Mouse (Mus musculus) left cerebral cortex, postnatal 4 days (tissue): ENCODE results near the gene Dnajc17. TPM values are rescaled to one million over a fixed set of nuclear protein-coding genes. Genes with fewer than 3 reads are reported as not detected.
A peak's percentile ranks its signal among the peaks of the same experiment; 100 is the strongest.

Experiments used
- DNase-seq: peaks from one replicate; pipeline ENCODE4 v3.0.0-alpha.2; 2022
- intact Hi-C: fragments of 180-260 bp; cut with DNase I; formaldehyde crosslinking; loops from one replicate; pipeline ENCODE4 v1.15.1; 2025
- total RNA-seq, 2 experiments: library from RNA; stranded (reverse); gene quantifications; 2 replicates each; pipeline ENCODE4 v1.2.3; 2021

The Dnajc17 gene
- total RNA-seq, result 10 to 100 TPM; 25.0 to 25.1 TPM

- intact Hi-C loops, result no loop called here
- DNase-seq, result peak; percentile 96
Observed at GRCm38 (mm10) chr2:119208344-119209175, at the start of gene Dnajc17, which contains the start of gene Zfyve19. Gene Dnajc17, minus strand, starts transcription at chr2:119208795. Gene Zfyve19, plus strand, starts transcription at chr2:119208617.

GRCm38 (mm10) chr2:119254976-119255375 is 46.4 kb upstream of the Dnajc17 start:
- intact Hi-C loops, result loop anchor here (5.0 kb wide), 1 partner anchor 182 kb away; no protein-coding TSS in a partner anchor
- no peak for DNase-seq

- intact Hi-C loops, result loop anchor here (5.0 kb wide), 1 partner anchor 186 kb away; no protein-coding TSS in a partner anchor
- peak; percentile 90 for DNase-seq
Observed at GRCm38 (mm10) chr2:119250826-119251478, 42.4 kb upstream of the Dnajc17 start.

GRCm38 (mm10) chr2:119250377-119250776 is 41.8 kb upstream of the Dnajc17 start:
- intact Hi-C loops, result loop anchor here (5.0 kb wide), 1 partner anchor 187 kb away; no protein-coding TSS in a partner anchor
- no peak for DNase-seq

GRCm38 (mm10) chr2:119249592-119250061 is 41.0 kb upstream of the Dnajc17 start:
- intact Hi-C loops, result loop anchor here (5.0 kb wide), 1 partner anchor 188 kb away; no protein-coding TSS in a partner anchor
- no peak for DNase-seq

GRCm38 (mm10) chr2:119247904-119248303 is 39.3 kb upstream of the Dnajc17 start:
- intact Hi-C loops, result no loop called here
- DNase-seq, result no peak

GRCm38 (mm10) chr2:119245246-119245645 is 36.7 kb upstream of the Dnajc17 start:
- no peak for DNase-seq
- intact Hi-C loops, result no loop called here

GRCm38 (mm10) chr2:119242548-119242947 is 34.0 kb upstream of the Dnajc17 start:
- DNase-seq, result no peak
- intact Hi-C loops, result no loop called here

- intact Hi-C loops, result no loop called here
- no peak for DNase-seq
Observed at GRCm38 (mm10) chr2:119240819-119241186, 32.2 kb upstream of the Dnajc17 start.

GRCm38 (mm10) chr2:119240075-119240818 is 31.7 kb upstream of the Dnajc17 start:
- intact Hi-C loops, result no loop called here
- no peak for DNase-seq

- intact Hi-C loops, result no loop called here
- no peak for DNase-seq
Observed at GRCm38 (mm10) chr2:119238671-119239070, 30.1 kb upstream of the Dnajc17 start.

GRCm38 (mm10) chr2:119237871-119238220 is 29.3 kb upstream of the Dnajc17 start:
- no peak for DNase-seq
- intact Hi-C loops, result no loop called here

GRCm38 (mm10) chr2:119237210-119237870 is 28.7 kb upstream of the Dnajc17 start, which contains the start of gene Spint1:
Gene Spint1, plus strand, starts transcription at chr2:119237362.
- intact Hi-C loops, result no loop called here
- no peak for DNase-seq

- DNase-seq, result no peak
- intact Hi-C loops, result no loop called here
Observed at GRCm38 (mm10) chr2:119236682-119237209, 28.2 kb upstream of the Dnajc17 start.

- intact Hi-C loops, result no loop called here
- no peak for DNase-seq
Observed at GRCm38 (mm10) chr2:119229775-119230704, 21.4 kb upstream of the Dnajc17 start, which contains the start of gene Ppp1r14d. Gene Ppp1r14d, minus strand, starts transcription at chr2:119229906.

- intact Hi-C loops, result no loop called here
Observed at GRCm38 (mm10) chr2:119209176-119209507, 547 bp upstream of the Dnajc17 start.

GRCm38 (mm10) chr2:119207961-119208343 is 643 bp downstream of the Dnajc17 start:
- intact Hi-C loops, result no loop called here
- no peak for DNase-seq

More at GRCm38 (mm10) chr2:119209176-119209507, 547 bp upstream of the Dnajc17 start:
- DNase-seq, result no peak

- DNase-seq, result no peak
- intact Hi-C loops, result no loop called here
Observed at GRCm38 (mm10) chr2:119203871-119204460, 4.6 kb downstream of the Dnajc17 start.
